Mouse (Mus musculus): ENCODE data around the gene Gxylt1. TPM values are rescaled to one million over a fixed set of nuclear protein-coding genes. Genes with fewer than 3 reads are reported as not detected.
A peak's percentile ranks its signal among the peaks of the same experiment; 100 is the strongest.

Gxylt1 gene
- polyA plus RNA-seq, 1 experiment = 16.2 TPM

DNA sequence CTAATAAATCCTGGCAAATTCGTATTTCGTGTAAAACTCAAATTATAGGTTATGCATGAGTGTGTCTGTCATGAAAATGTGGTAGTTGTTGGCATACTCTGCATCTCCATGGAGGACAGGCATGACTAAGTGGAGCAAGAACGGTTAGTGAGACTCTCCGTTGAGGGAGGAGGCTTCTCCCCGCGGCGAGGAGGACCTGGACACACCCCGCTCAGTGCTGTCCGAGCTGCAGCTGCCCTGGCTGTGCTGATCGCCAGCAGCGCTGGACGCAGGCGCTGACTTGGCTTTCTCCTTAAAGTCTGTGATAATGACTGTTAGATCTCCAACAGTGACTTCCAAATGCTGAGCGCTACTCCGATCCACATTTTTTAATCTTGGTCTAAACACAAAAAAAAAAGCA lies 10.3 kb upstream of the Gxylt1 start:
- Histone ChIP-seq H3K4me3 (ENCODE audit: control insufficient read depth, low read depth, low read length) (no peak overlapping the region), H3K27me3 (ENCODE audit: control insufficient read depth, insufficient read depth, low read length) (no peaks in the 10 kb centered on the region), H3K27ac (ENCODE audit: control insufficient read depth, insufficient read depth, low read depth, low read length) (no peak overlapping the region), H3K36me3 (ENCODE audit: control insufficient read depth, insufficient read depth, low read length) (no peaks in the 10 kb centered on the region), H3K4me1 (ENCODE audit: control insufficient read depth, insufficient read depth, low read length) (no peaks in the 10 kb centered on the region)
- TF ChIP-seq POLR2A (IDR thresholded peaks at IDR 0.05; ENCODE audit: control insufficient read depth, low read depth, low read length) (no peak), CTCF (IDR thresholded peaks at IDR 0.05; ENCODE audit: control insufficient read depth, insufficient read depth, insufficient replicate concordance, low read depth, low read length) (no peak)

GRCm38 (mm10) chr15:93284326-93284725 lies 9.3 kb upstream of the Gxylt1 start:
- Histone ChIP-seq H3K36me3 (ENCODE audit: control insufficient read depth, insufficient read depth, low read length) (no peaks in the 10 kb centered on the region), H3K27ac (ENCODE audit: control insufficient read depth, insufficient read depth, low read depth, low read length) (no peak overlapping the region), H3K27me3 (ENCODE audit: control insufficient read depth, insufficient read depth, low read length) (no peaks in the 10 kb centered on the region), H3K4me3 (ENCODE audit: control insufficient read depth, low read depth, low read length) (no peak overlapping the region), H3K4me1 (ENCODE audit: control insufficient read depth, insufficient read depth, low read length) (no peaks in the 10 kb centered on the region)
- TF ChIP-seq CTCF (IDR thresholded peaks at IDR 0.05; ENCODE audit: control insufficient read depth, insufficient read depth, insufficient replicate concordance, low read depth, low read length) (no peak), POLR2A (IDR thresholded peaks at IDR 0.05; ENCODE audit: control insufficient read depth, low read depth, low read length) (no peak)

DNA sequence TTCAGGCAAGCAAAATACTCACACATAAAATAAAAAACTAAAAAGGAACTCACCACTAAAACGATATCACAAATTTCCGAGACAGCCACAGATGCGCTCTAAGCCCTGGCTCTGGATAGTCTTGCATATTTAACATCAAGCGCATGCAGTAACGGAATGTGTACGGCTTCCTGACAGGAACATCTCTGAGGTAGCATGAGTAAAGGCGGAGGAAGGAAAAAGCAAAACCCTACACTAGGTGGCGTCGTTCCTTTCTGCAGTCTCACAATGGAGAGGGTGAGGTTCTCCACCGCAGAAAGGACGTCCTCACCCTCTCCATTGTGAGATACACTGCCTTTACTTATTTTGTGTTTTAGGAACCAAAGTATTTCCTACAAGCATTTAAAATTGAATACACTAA lies 8.4 kb upstream of the Gxylt1 start:
- no peaks in the 10 kb centered on the region for H3K36me3 ChIP-seq (ENCODE audit: control insufficient read depth, insufficient read depth, low read length)

GRCm38 (mm10) chr15:93276276-93276675 lies 1.3 kb upstream of the Gxylt1 start:
- Histone ChIP-seq H3K36me3 (ENCODE audit: control insufficient read depth, insufficient read depth, low read length) (no peaks in the 10 kb centered on the region), H3K27me3 (ENCODE audit: control insufficient read depth, insufficient read depth, low read length) (no peaks in the 10 kb centered on the region), H3K27ac (ENCODE audit: control insufficient read depth, insufficient read depth, low read depth, low read length) (no peak overlapping the region), H3K4me3 (ENCODE audit: control insufficient read depth, low read depth, low read length) (peak overlapping the region; percentile 94), H3K4me1 (ENCODE audit: control insufficient read depth, insufficient read depth, low read length) (peaks cover 7% of the 10 kb centered on the region; the same call in 1 of the 2 replicates)
- no peak for TF ChIP-seq POLR2A (IDR thresholded peaks at IDR 0.05; ENCODE audit: control insufficient read depth, low read depth, low read length)
- no peak for TF ChIP-seq CTCF (IDR thresholded peaks at IDR 0.05; ENCODE audit: control insufficient read depth, insufficient read depth, insufficient replicate concordance, low read depth, low read length)

More for the DNA sequence above, 8.4 kb upstream of the Gxylt1 start:
- Histone ChIP-seq H3K27ac (ENCODE audit: control insufficient read depth, insufficient read depth, low read depth, low read length) (no peak overlapping the region), H3K4me3 (ENCODE audit: control insufficient read depth, low read depth, low read length) (no peak overlapping the region), H3K27me3 (ENCODE audit: control insufficient read depth, insufficient read depth, low read length) (no peaks in the 10 kb centered on the region), H3K4me1 (ENCODE audit: control insufficient read depth, insufficient read depth, low read length) (no peaks in the 10 kb centered on the region)
- TF ChIP-seq POLR2A (IDR thresholded peaks at IDR 0.05; ENCODE audit: control insufficient read depth, low read depth, low read length) (no peak), CTCF (IDR thresholded peaks at IDR 0.05; ENCODE audit: control insufficient read depth, insufficient read depth, insufficient replicate concordance, low read depth, low read length) (no peak)

DNA sequence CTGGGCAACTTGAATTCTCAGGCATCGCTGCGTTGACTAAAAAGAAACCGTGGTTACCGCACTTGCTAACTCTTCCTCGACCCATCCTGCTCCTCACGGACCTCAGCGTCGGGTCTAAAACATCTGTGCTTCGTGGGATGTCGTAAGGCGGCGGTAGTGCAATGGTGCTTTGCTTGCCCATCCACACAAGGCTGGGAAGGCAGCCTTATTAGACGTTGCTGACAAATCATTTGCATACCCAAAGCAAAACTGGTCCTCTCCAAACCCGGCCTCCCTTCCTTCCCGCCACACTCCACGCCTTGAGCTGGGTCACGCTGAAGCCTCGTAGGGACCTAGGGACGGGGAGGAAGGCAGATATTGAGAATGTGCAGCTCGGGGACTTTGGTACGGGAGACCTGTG lies 644 bp upstream of the Gxylt1 start:
- peaks cover 7% of the 10 kb centered on the region; the same call in 1 of the 2 replicates for H3K4me1 ChIP-seq (ENCODE audit: control insufficient read depth, insufficient read depth, low read length)
- TF ChIP-seq CTCF (IDR thresholded peaks at IDR 0.05; ENCODE audit: control insufficient read depth, insufficient read depth, insufficient replicate concordance, low read depth, low read length) (no peak), POLR2A (IDR thresholded peaks at IDR 0.05; ENCODE audit: control insufficient read depth, low read depth, low read length) (peak; percentile 1; the same call in 1 of the 2 replicates)
- peak overlapping the region; percentile 61 for H3K27ac ChIP-seq (ENCODE audit: control insufficient read depth, insufficient read depth, low read depth, low read length)
- peak overlapping the region; percentile 94 for H3K4me3 ChIP-seq (ENCODE audit: control insufficient read depth, low read depth, low read length)
- H3K27me3 ChIP-seq (ENCODE audit: control insufficient read depth, insufficient read depth, low read length) = no peaks in the 10 kb centered on the region
- H3K36me3 ChIP-seq (ENCODE audit: control insufficient read depth, insufficient read depth, low read length) = no peaks in the 10 kb centered on the region

GRCm38 (mm10) chr15:93273788-93274678 lies 946 bp downstream of the Gxylt1 start:
- no peaks in the 10 kb centered on the region for H3K36me3 ChIP-seq (ENCODE audit: control insufficient read depth, insufficient read depth, low read length)
- TF ChIP-seq POLR2A (IDR thresholded peaks at IDR 0.05; ENCODE audit: control insufficient read depth, low read depth, low read length) (no peak), CTCF (IDR thresholded peaks at IDR 0.05; ENCODE audit: control insufficient read depth, insufficient read depth, insufficient replicate concordance, low read depth, low read length) (no peak)
- peaks cover 7% of the 10 kb centered on the region; the same call in 1 of the 2 replicates for H3K4me1 ChIP-seq (ENCODE audit: control insufficient read depth, insufficient read depth, low read length)
- peak overlapping the region; percentile 94 for H3K4me3 ChIP-seq (ENCODE audit: control insufficient read depth, low read depth, low read length)
- peak overlapping the region; percentile 87 for H3K27ac ChIP-seq (ENCODE audit: control insufficient read depth, insufficient read depth, low read depth, low read length)
- H3K27me3 ChIP-seq (ENCODE audit: control insufficient read depth, insufficient read depth, low read length) = no peaks in the 10 kb centered on the region

DNA sequence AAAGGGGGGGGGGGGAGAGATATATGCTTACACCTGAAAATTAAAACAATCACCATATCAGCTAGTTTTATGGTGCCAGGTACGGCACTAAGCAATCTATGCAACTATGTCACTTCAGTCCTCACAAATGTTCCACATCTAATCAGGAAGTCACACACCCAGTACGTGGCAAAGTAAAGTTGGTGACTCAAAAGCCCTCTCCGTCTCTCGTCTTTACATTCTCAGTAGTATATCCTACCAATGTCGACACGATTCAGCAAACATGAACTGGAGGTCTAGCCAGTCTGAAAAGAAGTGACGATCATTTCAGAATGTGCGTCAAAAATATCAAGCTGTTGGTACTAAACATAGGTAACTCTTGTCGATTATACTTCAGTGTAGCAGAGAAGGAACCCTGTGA lies 2.0 kb downstream of the Gxylt1 start:
- Histone ChIP-seq H3K27me3 (ENCODE audit: control insufficient read depth, insufficient read depth, low read length) (no peaks in the 10 kb centered on the region), H3K4me3 (ENCODE audit: control insufficient read depth, low read depth, low read length) (no peak overlapping the region; the same call in 1 of the 2 replicates), H3K36me3 (ENCODE audit: control insufficient read depth, insufficient read depth, low read length) (no peaks in the 10 kb centered on the region), H3K4me1 (ENCODE audit: control insufficient read depth, insufficient read depth, low read length) (peaks cover 7% of the 10 kb centered on the region; the same call in 1 of the 2 replicates), H3K27ac (ENCODE audit: control insufficient read depth, insufficient read depth, low read depth, low read length) (no peak overlapping the region)
- TF ChIP-seq POLR2A (IDR thresholded peaks at IDR 0.05; ENCODE audit: control insufficient read depth, low read depth, low read length) (no peak), CTCF (IDR thresholded peaks at IDR 0.05; ENCODE audit: control insufficient read depth, insufficient read depth, insufficient replicate concordance, low read depth, low read length) (no peak)
